Mouse (Mus musculus): ENCODE results near the gene Ei24.

- TF ChIP-seq E2F4 (IDR thresholded peaks at IDR 0.05; ENCODE audit: insufficient read depth) (no peak), MYOG (IDR thresholded peaks at IDR 0.05; ENCODE audit: control insufficient read depth in 1 of 3, insufficient read depth in 1 of 3, insufficient read length in 2 of 3, low read depth in 2 of 3) (no peak), TCF3 (IDR thresholded peaks at IDR 0.05; ENCODE audit: insufficient read length, low read depth) (no peak), POLR2A (IDR thresholded peaks at IDR 0.05; ENCODE audit: insufficient read length, low read depth) (no peak), CEBPB (IDR thresholded peaks at IDR 0.05; ENCODE audit: insufficient read depth, poor library complexity, severe bottlenecking) (no peak), MAX (IDR thresholded peaks at IDR 0.05; ENCODE audit: low read depth) (no peak), MYOD1 (IDR thresholded peaks at IDR 0.05; ENCODE audit: control insufficient read depth in 1 of 3, insufficient read length in 2 of 3, low read depth in 2 of 3) (no peak), USF1 (IDR thresholded peaks at IDR 0.05; ENCODE audit: low read depth) (no peak)
These were observed 28.2 kb downstream of the Ei24 start for GRCm38 (mm10) chr9:36769048-36769413.
